Mouse (Mus musculus) cerebellum, adult 9-10 months (tissue): Measurements from ENCODE around the gene Timm17b.

Experiments used
- DNase-seq: peaks from one replicate; pipeline ENCODE4 v3.0.0; 2022

Gene Timm17b

DNA sequence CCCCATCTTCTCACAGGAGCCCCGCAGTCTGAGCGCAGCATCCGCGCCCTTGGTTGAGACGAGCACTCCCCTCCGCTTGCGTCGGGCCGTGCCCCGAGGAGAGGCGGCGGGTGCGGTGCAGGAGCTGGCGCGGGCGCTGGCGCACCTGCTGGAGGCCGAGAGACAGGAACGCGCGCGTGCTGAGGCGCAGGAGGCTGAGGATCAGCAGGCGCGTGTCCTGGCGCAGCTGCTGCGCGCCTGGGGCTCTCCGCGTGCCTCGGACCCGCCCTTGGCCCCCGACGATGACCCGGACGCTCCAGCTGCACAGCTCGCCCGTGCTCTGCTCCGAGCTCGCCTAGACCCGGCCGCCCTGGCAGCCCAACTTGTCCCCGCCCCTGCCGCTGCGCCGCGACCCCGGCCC, 22.9 kb downstream of the Timm17b start:
- no peak for DNase-seq

DNA sequence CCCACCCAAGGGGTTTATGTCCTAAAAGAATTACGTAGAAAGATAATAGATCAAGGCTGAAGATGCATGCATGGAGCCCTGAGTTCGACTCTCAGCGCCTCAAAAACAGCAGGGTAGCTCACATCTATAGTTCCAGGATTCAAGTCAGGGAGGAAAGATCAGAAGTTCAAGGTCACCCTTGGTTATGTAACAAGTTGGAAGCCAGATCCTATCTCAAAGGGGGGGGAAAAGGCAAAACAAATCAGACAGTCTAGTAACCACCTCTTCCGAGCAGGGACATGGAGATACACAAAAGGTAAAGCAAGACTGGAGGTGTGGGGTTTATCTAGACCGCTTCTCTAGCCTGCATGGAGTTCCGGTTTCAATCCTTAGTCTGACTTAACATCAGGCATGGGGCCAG, 27.1 kb downstream of the Timm17b start:
- DNase-seq = no peak

- DNase-seq = no peak
Measured at GRCm38 (mm10) chrX:7927116-7927515, 28.0 kb downstream of the Timm17b start.

GRCm38 (mm10) chrX:7928270-7928790, 29.2 kb downstream of the Timm17b start, which contains the start of gene Eras:
Eras (minus strand) TSS chrX:7928607.
- DNase-seq = no peak

DNA sequence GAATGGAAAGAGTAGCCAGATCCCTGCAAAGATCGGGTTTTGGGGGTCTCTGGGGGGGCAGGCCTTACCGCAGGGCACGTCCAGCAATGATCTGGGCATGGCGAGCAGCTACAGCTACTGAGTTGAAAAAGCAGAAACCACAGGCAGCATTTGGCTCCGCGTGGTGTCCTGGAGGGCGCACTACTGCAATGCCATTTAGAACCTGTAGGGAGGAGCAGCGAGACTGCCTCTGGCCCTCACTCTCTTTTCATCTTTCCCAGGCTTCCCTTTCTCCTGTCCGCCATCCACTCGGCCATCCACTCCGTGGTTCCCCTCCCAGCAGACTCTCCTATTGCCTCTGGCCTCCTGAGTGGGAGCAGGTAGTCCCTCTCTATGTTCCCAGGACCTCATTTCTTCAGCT, 37.7 kb downstream of the Timm17b start:
- DNase-seq = no peak

DNA sequence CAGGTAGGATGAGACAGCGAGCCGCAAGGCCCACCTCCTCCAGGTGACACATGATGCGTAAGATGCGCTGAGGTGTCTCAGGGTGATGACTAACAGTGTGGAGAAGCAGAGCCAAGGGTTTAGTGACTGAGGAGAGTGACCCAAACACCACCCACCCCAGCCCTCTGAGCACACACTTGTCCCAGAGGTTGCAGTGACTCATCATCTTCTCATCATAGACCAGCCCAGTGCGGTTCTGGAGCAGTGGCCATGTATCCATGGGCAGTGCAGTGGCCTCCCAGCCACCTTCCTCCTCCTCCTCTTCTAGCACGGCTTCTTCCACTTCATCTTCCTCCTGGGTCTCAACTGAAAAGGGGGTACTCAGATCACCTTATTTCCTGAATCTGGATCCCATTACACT, 38.5 kb downstream of the Timm17b start:
- DNase-seq = no peak

- no peak for DNase-seq
Measured at GRCm38 (mm10) chrX:7945618-7946017, 46.5 kb downstream of the Timm17b start.

DNA sequence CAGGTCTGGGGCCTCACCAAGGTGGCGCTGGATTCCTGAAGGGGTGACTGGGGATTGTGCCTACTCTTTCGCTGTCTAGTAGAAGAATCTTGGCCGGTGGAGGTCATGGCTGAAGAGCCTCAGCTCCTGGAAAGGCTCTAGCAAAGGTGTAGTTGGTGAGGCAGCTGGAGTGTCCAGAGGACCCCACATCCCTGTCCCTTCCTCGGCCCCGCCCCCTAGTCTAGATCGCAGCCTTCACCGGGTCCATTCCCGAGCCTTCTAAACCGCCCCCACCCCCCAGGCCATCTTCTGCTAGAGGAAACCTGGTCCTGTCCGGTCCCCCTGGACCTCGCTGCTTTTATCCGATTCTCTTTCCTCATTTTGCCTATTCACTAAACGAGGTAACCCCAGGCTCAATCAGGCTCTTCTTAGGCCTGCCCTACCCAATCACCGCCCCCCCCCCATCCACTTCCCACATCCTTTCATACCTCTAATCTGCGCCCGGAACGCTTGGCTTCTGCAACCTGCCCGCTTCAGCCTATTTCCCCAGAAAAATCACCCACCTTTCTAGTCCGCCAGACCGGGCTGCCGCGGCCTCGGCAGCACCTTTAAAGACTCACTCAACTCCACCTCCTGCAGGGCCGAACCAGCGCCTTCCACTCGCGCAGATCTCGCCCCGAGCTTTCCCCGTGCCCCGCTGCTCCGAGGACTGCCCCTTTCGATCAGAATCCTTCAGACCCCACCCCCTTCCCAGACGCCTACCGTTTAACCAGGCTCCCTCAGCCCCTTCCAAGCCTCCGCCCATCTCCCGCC, 48.1 kb downstream of the Timm17b start, which contains the start of gene Hdac6:
Gene Hdac6 (minus strand): TSS at position 782 of the 792 bp plus-strand sequence.
- peak; percentile 45 for DNase-seq

GRCm38 (mm10) chrX:7947900-7948492, 48.8 kb downstream of the Timm17b start:
- DNase-seq = peak; percentile 95

- no peak for DNase-seq
Measured at GRCm38 (mm10) chrX:7950091-7950490, 50.9 kb downstream of the Timm17b start.
